Mouse (Mus musculus) right cerebral cortex, postnatal 14 days (tissue): Measurements from ENCODE around the gene Cops2.
A peak's percentile ranks its signal among the peaks of the same experiment; 100 is the strongest.

Source experiments
- DNase-seq: peaks from one replicate; pipeline ENCODE4 v3.0.0; 2022

The Cops2 gene

GRCm38 (mm10) chr2:125858521-125859280, at the start of gene Cops2, which contains the start of gene Galk2:
Gene Cops2 (minus strand): TSS chr2:125859139.
Gene Galk2 (plus strand): TSS chr2:125859109.
- DNase-seq: peak; percentile 95

DNA sequence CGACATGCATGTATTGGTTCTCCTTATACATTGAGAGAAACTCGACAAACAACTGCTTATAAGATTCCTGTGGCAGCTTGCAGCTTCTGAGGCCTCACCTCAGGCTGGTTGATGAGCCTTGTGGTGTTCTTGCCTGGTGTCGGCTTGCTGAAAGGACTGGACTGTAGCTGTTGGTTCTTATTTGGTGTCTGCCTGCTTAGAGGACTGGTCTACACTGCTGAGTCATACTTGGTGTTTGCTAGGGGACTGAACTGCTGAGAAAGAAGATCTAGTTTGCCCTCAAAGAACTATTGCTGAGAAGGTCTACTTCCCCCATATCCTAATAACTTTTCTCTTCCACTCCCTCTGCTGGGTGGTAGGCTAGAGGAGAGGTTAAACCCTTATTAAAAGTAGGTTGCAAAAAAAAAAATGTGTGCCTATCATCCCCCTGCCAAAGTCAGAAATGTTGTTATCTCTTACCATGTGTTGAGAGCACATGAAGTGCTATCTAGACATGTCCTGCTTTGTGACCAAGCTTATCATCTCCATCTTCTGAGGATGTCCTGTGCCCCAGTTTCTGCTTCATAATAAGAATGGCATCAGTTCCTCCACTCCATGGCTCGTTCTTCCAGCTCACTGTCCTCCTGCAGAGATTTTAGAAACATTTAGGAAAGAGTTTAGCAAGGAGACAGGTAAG, 48.8 kb upstream of the Cops2 start:
- no peak for DNase-seq

GRCm38 (mm10) chr2:125906407-125907066, 47.6 kb upstream of the Cops2 start:
- DNase-seq: no peak

GRCm38 (mm10) chr2:125901426-125901825, 42.5 kb upstream of the Cops2 start:
- DNase-seq: no peak

- no peak for DNase-seq
Measured at GRCm38 (mm10) chr2:125900797-125901410, 42.0 kb upstream of the Cops2 start.

DNA sequence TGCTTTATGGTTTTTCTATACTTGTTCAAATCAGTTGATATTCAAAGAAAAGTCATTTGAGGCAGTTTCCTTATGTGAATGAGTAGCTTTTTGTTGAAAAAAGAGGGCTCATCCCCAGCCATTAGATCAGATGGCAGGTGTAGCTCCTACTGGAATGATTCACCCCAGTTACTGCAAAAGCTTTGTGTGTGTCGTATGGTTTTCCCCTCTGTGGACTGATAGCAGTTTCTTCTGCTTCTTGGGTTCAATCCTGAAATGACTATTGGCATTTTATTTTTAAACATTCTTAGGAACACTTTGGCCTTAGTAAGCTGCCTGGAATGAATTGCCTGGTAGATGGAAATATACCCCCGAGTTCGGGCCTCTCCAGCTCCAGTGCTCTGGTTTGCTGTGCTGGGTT, 37.4 kb upstream of the Cops2 start:
- DNase-seq: no peak

DNA sequence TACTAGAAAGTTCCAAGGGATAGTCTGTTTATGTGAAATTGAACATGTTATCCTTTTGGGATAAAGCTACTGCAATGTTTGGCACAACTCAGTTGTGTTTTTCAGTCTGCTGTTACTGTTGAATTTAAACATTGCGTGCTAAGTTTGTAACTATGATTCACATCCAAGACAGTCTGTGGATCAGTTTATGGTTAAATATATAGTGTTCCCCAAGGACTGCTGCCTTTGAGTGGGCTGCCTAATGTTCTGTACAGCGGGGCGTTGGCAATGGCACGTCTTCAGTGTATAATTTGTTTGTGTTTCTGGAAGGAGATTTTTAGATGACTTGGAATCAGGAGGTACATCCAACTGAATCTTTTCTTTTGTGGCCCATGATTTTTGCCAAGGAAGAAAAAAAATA, 36.2 kb upstream of the Cops2 start:
- DNase-seq: no peak

DNA sequence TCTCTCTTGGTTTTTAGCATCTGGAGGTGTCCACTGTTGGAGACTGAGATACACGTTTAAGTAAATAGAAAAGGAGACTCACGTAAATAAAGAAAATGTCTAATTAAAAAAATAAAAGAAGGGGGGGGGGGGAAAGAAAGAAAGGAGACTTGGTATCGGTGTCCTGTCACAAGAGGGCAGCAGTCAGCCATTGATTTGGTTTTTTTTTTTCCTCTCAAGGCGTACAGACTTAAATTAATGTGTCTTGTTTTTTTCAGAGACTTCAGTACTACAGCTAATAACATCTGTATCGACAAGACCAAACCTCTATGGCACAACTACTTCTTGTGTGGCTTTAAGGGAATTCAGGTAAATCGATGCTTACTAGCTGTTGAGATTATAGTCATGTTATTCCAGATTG, 34.2 kb upstream of the Cops2 start:
- DNase-seq: peak; percentile 39

DNA sequence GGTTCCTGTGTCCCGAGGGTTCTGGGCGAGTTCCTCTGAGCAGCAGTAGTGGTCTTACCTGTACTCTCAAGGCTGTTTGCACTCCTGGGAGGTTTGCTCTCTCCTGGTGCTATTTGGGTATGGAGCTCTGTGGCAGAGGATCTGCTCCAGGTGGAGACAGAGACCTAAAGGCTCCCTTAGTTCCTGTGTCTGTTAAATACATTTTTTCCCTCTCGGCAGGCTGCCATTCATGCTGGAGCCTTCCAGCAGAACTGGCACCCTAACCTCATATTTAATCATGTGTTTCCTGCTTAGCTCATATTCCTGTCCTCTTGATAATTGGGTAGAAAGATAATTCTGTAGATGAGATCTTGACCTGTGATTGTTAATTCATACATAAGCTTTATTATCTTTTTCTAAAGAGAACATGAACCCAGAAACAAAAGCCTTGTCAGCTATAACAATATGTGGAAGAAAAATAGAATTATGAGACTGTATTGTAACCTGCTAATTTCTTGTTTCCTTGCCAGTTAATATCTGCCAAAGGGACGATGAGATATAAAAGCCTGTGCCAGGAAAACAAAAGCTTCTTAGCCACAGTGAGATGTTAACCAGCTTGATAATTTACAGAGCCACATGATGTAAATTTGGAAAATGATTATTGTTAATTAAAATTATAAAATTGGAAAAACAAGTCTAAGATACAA, 27.1 kb upstream of the Cops2 start:
- DNase-seq: no peak

DNA sequence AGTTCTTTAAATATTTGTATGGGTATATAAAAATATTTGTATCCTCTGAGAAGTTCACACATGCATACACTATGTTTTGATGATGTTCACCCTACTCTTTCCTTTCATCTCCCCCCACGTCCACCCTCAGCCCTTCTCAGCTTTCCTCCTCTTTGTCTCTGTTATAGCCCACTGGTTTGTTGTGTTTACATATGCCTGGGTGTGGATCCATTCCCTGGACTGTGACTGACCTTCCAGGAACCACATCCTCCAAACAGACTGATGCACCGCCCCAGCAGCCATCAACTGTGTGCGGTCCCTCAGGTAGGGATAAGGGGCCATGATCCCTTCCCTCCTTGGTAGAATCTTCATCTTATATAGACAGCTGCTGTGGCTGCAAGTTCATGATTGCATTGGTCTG, 11.2 kb upstream of the Cops2 start:
- DNase-seq: no peak

GRCm38 (mm10) chr2:125868301-125868700, 9.4 kb upstream of the Cops2 start:
- no peak for DNase-seq

- peak; percentile 42 for DNase-seq
Measured at GRCm38 (mm10) chr2:125866058-125866740, 7.3 kb upstream of the Cops2 start.

DNA sequence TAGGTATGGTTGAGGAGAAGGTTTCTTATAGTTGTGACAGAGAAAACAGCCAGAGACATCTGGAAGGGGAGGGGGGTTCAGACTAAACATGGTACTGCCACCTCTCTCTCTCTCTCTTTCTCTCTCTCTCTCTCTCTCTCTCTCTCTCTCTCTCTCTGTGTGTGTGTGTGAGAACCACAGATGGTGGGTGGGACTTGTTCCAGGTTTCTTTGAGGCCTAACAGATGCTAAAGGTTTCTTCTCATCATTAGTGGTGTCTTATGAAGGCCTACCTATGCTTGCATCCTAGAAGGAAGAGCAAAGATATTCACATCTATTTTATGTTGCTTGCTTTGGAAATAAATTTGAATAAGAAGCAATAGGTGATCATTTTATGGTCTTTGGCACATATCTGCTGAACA, 6.6 kb upstream of the Cops2 start:
- no peak for DNase-seq

DNA sequence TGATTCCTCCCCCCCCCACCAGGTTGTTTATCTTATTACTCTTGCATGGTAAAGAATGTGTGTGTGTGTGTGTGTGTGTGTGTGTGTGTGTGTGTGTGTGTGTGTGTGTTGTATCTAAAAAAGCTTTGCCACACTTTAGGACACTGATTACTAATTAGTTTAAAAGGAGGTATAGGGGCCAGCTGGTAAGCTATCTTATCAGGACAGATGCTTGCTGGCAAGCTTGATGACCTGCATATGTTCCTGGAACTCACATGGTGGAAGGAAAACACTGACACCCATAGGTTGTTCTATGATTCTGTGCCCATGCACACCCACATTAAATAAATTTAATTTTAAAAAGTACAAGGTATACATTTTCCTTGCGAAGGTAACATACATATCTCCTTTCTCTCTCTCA, 5.6 kb upstream of the Cops2 start:
- DNase-seq: no peak

GRCm38 (mm10) chr2:125863799-125864198, 4.9 kb upstream of the Cops2 start:
- no peak for DNase-seq

DNA sequence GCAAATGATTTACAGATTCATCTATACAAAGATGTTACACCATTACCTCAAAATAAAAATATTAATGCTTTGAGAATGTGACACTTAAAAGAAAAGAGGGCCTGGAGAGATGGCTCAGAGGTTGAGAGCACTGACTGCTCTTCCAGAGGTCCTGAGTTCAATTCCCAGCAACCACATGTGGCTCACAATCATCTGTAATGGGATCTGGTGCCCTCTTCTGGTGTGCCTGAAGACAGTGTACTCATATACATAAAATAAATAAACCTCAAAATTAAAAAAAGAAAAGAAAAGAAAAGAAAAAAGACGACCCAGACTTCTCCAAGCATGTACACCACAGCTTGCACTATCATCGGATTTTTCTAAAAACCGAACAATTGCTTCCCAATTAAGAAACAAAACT, 1.2 kb downstream of the Cops2 start:
- DNase-seq: no peak

GRCm38 (mm10) chr2:125851237-125851636, 7.7 kb downstream of the Cops2 start:
- no peak for DNase-seq

DNA sequence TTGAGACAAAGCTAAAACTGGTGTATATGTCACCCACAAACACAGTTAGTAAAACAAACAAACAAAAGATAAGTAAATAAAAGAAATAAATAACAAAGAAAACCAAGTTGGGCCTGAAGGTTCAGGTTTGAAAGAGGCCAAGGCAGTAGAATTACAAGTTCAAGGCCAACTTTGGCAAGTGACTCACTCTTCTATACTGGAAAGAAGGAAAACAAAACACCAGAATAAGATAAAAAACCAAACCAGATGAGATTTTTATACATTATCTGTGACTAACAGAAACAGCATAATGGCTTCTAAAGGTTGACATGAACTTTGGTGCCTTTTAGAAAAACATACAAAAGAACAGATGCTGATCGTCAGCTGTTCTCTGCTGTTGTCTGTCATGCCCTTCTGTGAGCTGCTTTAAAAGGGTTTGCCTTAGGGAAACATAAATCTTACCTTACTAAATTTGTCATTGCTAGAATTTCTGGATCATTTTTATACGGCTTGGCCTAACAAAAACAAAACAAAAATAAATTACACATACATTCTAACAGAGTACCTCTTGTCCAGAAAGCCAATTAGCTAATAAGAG, 20.1 kb downstream of the Cops2 start:
- DNase-seq: no peak

- DNase-seq: no peak
Measured at GRCm38 (mm10) chr2:125838091-125838490, 20.8 kb downstream of the Cops2 start.

DNA sequence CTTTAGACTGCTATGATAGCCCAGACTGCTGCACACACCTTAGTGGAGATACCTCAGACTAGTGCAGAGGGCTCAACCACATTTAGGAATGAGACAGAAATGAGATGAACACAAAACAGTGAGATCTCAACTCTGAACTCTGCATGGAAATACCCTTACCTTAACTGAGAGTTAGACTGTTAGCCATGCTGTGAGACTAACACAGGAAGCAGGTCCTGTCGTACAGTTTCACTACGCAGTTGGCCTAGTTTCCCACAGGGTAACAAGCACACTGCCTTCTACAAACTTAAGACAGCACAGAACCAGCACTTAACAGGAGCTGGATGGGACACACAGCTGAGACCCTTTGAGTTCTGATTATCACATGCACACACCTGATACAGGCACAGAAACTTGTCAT, 29.0 kb downstream of the Cops2 start:
- DNase-seq: no peak

DNA sequence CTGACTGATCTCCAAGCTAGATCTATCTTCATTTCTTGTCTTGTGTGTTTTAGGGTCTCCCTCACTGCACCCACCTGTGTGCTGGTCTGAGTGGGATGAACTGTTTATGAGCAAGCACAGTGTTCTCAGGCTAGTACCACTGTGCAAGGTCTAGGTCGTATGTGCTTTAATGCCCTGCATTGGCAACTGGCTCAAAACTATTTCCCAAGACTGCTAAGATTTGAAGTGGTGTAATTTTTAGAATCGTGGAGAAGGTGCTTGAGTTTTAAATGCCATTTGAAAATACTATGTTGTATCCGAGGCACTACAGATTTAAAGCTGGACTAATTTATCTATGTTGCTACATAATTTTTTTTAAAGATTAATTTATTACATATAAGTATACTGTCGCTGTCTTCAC, 31.0 kb downstream of the Cops2 start:
- no peak for DNase-seq

- no peak for DNase-seq
Measured at GRCm38 (mm10) chr2:125826201-125826600, 32.7 kb downstream of the Cops2 start.
